Mouse (Mus musculus) 3T3-L1 (cell line): ENCODE measurements around the gene Chst1.

Source experiments
- DNase-seq: peaks from one replicate; pipeline ENCODE4 v3.0.0-alpha.2; 2015; ENCODE audit warnings: low read depth, low spot score

The Chst1 gene

GRCm38 (mm10) chr2:92599487-92600347 lies at the start of gene Chst1:
Chst1 (plus strand) TSS chr2:92599707.
- peak; percentile 48 for DNase-seq

GRCm38 (mm10) chr2:92550051-92550450 lies 49.5 kb upstream of the Chst1 start:
- no peak for DNase-seq

- DNase-seq = no peak
These were observed 45.0 kb upstream of the Chst1 start for GRCm38 (mm10) chr2:92554536-92554935.

- DNase-seq = no peak
These were observed 36.6 kb upstream of the Chst1 start for GRCm38 (mm10) chr2:92562930-92563329.

- DNase-seq = no peak
These were observed 28.9 kb upstream of the Chst1 start for GRCm38 (mm10) chr2:92570623-92571022.

- no peak for DNase-seq
These were observed 21.7 kb upstream of the Chst1 start for GRCm38 (mm10) chr2:92577824-92578223.

GRCm38 (mm10) chr2:92581302-92581701 lies 18.2 kb upstream of the Chst1 start:
- DNase-seq = no peak

GRCm38 (mm10) chr2:92582596-92582995 lies 16.9 kb upstream of the Chst1 start:
- peak; percentile 9 for DNase-seq

GRCm38 (mm10) chr2:92587806-92588205 lies 11.7 kb upstream of the Chst1 start:
- no peak for DNase-seq

- no peak for DNase-seq
These were observed 4.4 kb upstream of the Chst1 start for GRCm38 (mm10) chr2:92594929-92595730.

- DNase-seq = peak; percentile 47
These were observed 2.2 kb upstream of the Chst1 start for GRCm38 (mm10) chr2:92597291-92597690.

GRCm38 (mm10) chr2:92598941-92599486 lies 493 bp upstream of the Chst1 start:
- peak; percentile 32 for DNase-seq

- peak; percentile 53 for DNase-seq
These were observed 802 bp downstream of the Chst1 start for GRCm38 (mm10) chr2:92600348-92600670.

- DNase-seq = peak; percentile 74
These were observed 1.7 kb downstream of the Chst1 start for GRCm38 (mm10) chr2:92601246-92601645.

GRCm38 (mm10) chr2:92602073-92602472 lies 2.6 kb downstream of the Chst1 start:
- peak; percentile 72 for DNase-seq

GRCm38 (mm10) chr2:92603591-92603990 lies 4.1 kb downstream of the Chst1 start:
- no peak for DNase-seq

GRCm38 (mm10) chr2:92604565-92604964 lies 5.1 kb downstream of the Chst1 start:
- DNase-seq = no peak

GRCm38 (mm10) chr2:92605995-92606394 lies 6.5 kb downstream of the Chst1 start:
- DNase-seq = peak; percentile 53

- no peak for DNase-seq
These were observed 7.6 kb downstream of the Chst1 start for GRCm38 (mm10) chr2:92607153-92607552.

- no peak for DNase-seq
These were observed 8.1 kb downstream of the Chst1 start for GRCm38 (mm10) chr2:92607592-92607991.

- no peak for DNase-seq
These were observed 8.6 kb downstream of the Chst1 start for GRCm38 (mm10) chr2:92608013-92608619.
